Mouse (Mus musculus) hindbrain, postnatal 0 days (tissue): ENCODE results near the gene Mcee. TPM values are rescaled to one million over a fixed set of nuclear protein-coding genes. Genes with fewer than 3 reads are reported as not detected.

ENCODE experiments used
- ATAC-seq: fragments of 200-750 bp; cut with Nextera tagmentation; 2 replicates; pipeline ENCODE4 v1.8.0; 2017; ENCODE audit warnings: mild to moderate bottlenecking, moderate TSS enrichment, moderate library complexity
- DNase-seq: peaks from one replicate; pipeline ENCODE4 v3.0.0-alpha.2; 2015; ENCODE audit warnings: low spot score
- H3K27ac ChIP-seq: fragments of 300-500 bp; sonication (generic); 2 replicates; pipeline ENCODE4 v1.5.1; 2014; ENCODE audit warnings: mild to moderate bottlenecking
- H3K27me3 ChIP-seq: fragments of 300-500 bp; sonication (generic); 2 replicates; pipeline ENCODE4 v1.6.1; 2014; ENCODE audit warnings: low read length, mixed read lengths; ENCODE audit not compliant: insufficient read depth
- H3K36me3 ChIP-seq: fragments of 300-500 bp; sonication (generic); 2 replicates; pipeline ENCODE4 v1.6.1; 2014; ENCODE audit warnings: low read length, mixed read lengths; ENCODE audit not compliant: insufficient read depth
- H3K4me1 ChIP-seq: fragments of 300-500 bp; sonication (generic); 2 replicates; pipeline ENCODE4 v1.6.1; 2014; ENCODE audit warnings: antibody characterized with exemption, low read length, mixed read lengths; ENCODE audit not compliant: insufficient read depth
- H3K4me2 ChIP-seq: fragments of 300-500 bp; sonication (generic); 2 replicates; pipeline ENCODE4 v1.6.1; 2014; ENCODE audit warnings: low read depth, mild to moderate bottlenecking, low read length, moderate library complexity, mixed read lengths
- H3K4me3 ChIP-seq: fragments of 300-500 bp; sonication (generic); 2 replicates; pipeline ENCODE4 v1.5.1; 2014; ENCODE audit warnings: low read length
- H3K9ac ChIP-seq: fragments of 300-500 bp; sonication (generic); replicated peaks from 2 replicates; pipeline ENCODE4 v1.6.1; 2014; ENCODE audit warnings: mild to moderate bottlenecking, low read length, moderate library complexity, mixed read lengths
- H3K9me3 ChIP-seq: fragments of 300-500 bp; sonication (generic); 2 replicates; pipeline ENCODE4 v1.6.1; 2016; ENCODE audit warnings: low read length, mixed read lengths
- CTCF ChIP-seq: IDR thresholded peaks from 2 replicates; pipeline ENCODE4 v1.5.1; 2016; ENCODE audit warnings: antibody characterized with exemption, control low read depth, low read depth
- WGBS: fragments of 180-500 bp; shearing (Covaris S2); extraction: QIAGEN DNeasy Blood & Tissue Kit; methylation state at CpG from one replicate; pipeline ENCODE4 v1.1.7; 2014; 5-methylcytosine and 5-hydroxymethylcytosine counted together
- polyA plus RNA-seq: library from polyadenylated mRNA; unstranded; fragments of >200 nt; fragmentation: Nextera tagmentation; extraction: Ambion mirVana; gene quantifications from 2 replicates; pipeline ENCODE4 v1.2.1, GENCODE M21; 2015
- total RNA-seq: library from RNA; depleted of rRNA; stranded (reverse); fragments of >200 nt; gene quantifications from 2 replicates; pipeline ENCODE4 v1.2.3, GENCODE M21; 2014

Mcee gene
- total and polyA plus RNA-seq, 2 experiments from 2014 or later, result 12.9 to 62.5 TPM

DNA sequence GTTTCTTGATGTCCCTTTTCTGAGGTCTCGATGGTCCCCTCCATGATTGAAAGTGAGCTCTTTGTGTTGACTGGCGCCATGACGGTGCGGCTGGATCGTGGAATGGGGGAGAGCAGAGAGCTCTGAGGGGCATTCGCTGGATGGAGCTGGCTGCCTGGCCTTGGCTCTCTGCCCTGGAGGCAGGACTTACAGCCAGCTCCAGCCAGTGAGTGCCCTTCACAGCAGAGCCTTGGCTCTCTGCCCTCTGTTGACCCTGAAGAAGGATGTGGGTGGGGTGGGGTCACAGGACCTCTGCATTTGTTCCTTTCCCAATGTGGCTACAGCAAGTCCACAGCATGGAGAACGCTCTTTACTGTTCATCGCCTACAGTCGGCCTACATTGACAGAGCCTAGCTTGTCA lies 35.0 kb upstream of the Mcee start:
- Histone ChIP-seq H3K27ac (peak overlapping the region; percentile 64; the same call in 1 of the 2 replicates), H3K4me2 (no peak overlapping the region), H3K4me1 (no peaks in the 10 kb centered on the region; the same call in 1 of the 2 replicates), H3K4me3 (no peak overlapping the region), H3K27me3 (no peaks in the 10 kb centered on the region), H3K36me3 (peaks cover 22% of the 10 kb centered on the region), H3K9me3 (no peaks in the 10 kb centered on the region), H3K9ac (no peak overlapping the region)
- no peak for TF ChIP-seq CTCF
- ATAC-seq, result peak; percentile 70
- DNase-seq, result peak; percentile 68
- WGBS, result 59% methylated on average over 9 of the region's 9 CpGs

GRCm38 (mm10) chr7:64358666-64359065 lies 33.7 kb upstream of the Mcee start:
- no peak for DNase-seq
- Histone ChIP-seq H3K27me3 (no peaks in the 10 kb centered on the region), H3K9ac (no peak overlapping the region), H3K4me3 (no peak overlapping the region), H3K4me2 (no peak overlapping the region), H3K9me3 (no peaks in the 10 kb centered on the region), H3K36me3 (peaks cover 20% of the 10 kb centered on the region), H3K27ac (no peak overlapping the region), H3K4me1 (no peaks in the 10 kb centered on the region; the same call in 1 of the 2 replicates)
- TF ChIP-seq CTCF, result no peak
- 70% methylated on average over 6 of the region's 6 CpGs for WGBS
- no peak for ATAC-seq

GRCm38 (mm10) chr7:64359943-64360585 lies 32.3 kb upstream of the Mcee start:
- DNase-seq, result no peak
- peaks cover 28% of the 10 kb centered on the region for H3K36me3 ChIP-seq
- no peaks in the 10 kb centered on the region for H3K9me3 ChIP-seq
- no peaks in the 10 kb centered on the region for H3K27me3 ChIP-seq
- H3K4me1 ChIP-seq, result no peaks in the 10 kb centered on the region
- ATAC-seq, result peak; percentile 55; the same call in 1 of the 2 replicates
- TF ChIP-seq CTCF, result no peak
- no peak overlapping the region for H3K9ac ChIP-seq
- whole genome bisulfite sequencing, result 86% methylated on average over 20 of the region's 20 CpGs
- peak overlapping the region; percentile 62; the same call in 1 of the 2 replicates for H3K27ac ChIP-seq
- H3K4me2 ChIP-seq, result no peak overlapping the region
- H3K4me3 ChIP-seq, result no peak overlapping the region

DNA sequence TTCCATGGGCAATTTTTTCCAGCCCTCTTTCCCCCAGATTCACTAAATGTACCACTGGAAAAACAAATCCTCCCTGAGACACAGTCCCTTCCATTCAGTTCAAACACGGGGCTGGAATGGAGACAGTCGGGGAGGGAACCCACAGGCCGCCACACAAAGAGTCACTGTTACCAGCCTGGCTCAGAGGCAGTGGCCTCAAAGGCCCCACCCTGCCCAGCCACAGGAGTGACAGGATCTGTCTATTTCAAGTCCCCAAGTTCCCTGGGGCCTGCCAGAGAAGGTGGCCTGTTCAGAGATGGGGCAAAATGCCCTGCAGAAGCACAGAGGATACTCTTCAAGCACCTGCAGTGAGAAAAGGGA lies 31.8 kb upstream of the Mcee start:
- DNase-seq (peak; percentile 47), ATAC-seq (peak; percentile 84; the same call in 1 of the 2 replicates)
- Histone ChIP-seq H3K27me3 (no peaks in the 10 kb centered on the region), H3K9me3 (no peaks in the 10 kb centered on the region), H3K36me3 (peaks cover 28% of the 10 kb centered on the region), H3K9ac (no peak overlapping the region), H3K4me2 (no peak overlapping the region), H3K4me3 (no peak overlapping the region), H3K27ac (peak overlapping the region; percentile 62), H3K4me1 (no peaks in the 10 kb centered on the region)
- WGBS, result 41% methylated on average over 3 of the region's 3 CpGs
- TF ChIP-seq CTCF, result no peak

- Histone ChIP-seq H3K4me1 (no peaks in the 10 kb centered on the region), H3K9me3 (no peaks in the 10 kb centered on the region), H3K4me3 (no peak overlapping the region), H3K9ac (no peak overlapping the region), H3K27ac (no peak overlapping the region), H3K4me2 (no peak overlapping the region), H3K36me3 (peaks cover 34% of the 10 kb centered on the region), H3K27me3 (no peaks in the 10 kb centered on the region)
- TF ChIP-seq CTCF, result no peak
- 96% methylated on average over 5 of the region's 5 CpGs for WGBS
- DNase-seq (no peak), ATAC-seq (no peak)
These were observed 26.5 kb upstream of the Mcee start for GRCm38 (mm10) chr7:64365863-64366262.

DNA sequence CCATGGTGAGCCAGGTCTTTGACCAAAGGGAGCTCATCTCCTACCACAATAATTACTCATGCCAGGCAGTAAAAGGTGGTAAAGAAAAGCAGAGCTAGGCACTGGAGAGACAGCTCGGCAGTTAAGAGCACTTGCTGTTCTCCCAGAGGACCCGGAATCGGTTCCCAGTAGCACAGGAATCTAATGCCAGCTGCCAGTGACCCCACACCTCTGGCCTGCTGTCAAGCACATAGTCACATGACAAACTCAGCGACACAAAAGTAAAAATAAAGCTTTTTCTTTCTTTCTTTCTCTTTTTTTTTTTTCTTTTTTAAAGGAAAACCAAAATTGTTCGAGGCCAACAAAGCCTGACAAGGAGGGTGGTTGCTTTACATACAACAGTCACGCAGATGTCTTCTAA lies 22.6 kb upstream of the Mcee start:
- no peak for ATAC-seq
- DNase-seq, result no peak
- no peak overlapping the region for H3K4me3 ChIP-seq
- 80% methylated on average over 6 of the region's 6 CpGs for WGBS
- H3K4me2 ChIP-seq, result no peak overlapping the region
- no peak overlapping the region for H3K27ac ChIP-seq
- H3K9me3 ChIP-seq, result no peaks in the 10 kb centered on the region
- no peaks in the 10 kb centered on the region for H3K4me1 ChIP-seq
- no peak for TF ChIP-seq CTCF
- peaks cover 7% of the 10 kb centered on the region; the same call in 1 of the 2 replicates for H3K36me3 ChIP-seq
- H3K27me3 ChIP-seq, result no peaks in the 10 kb centered on the region
- no peak overlapping the region for H3K9ac ChIP-seq
